Mouse (Mus musculus) retina, postnatal 1 day (tissue): ENCODE measurements at regions not wholly inside any gene's neighbourhood (a gene's known extent, or its start where the extent isn't known, plus 50 kb on each side); places are given as distances from the start of the nearest gene placed in this dataset.

Experiments
- DNase-seq: peaks from one replicate; pipeline ENCODE4 v3.0.0-alpha.2; 2012

GRCm38 (mm10) chr17:87531411-87532157, 84.8 kb upstream of the Calm2 start:
- peak; percentile 60 for DNase-seq

- DNase-seq: no peak
These were observed 85.4 kb upstream of the Calm2 start for GRCm38 (mm10) chr17:87532158-87532545.

GRCm38 (mm10) chr17:87532762-87533161, 86.0 kb upstream of the Calm2 start:
- DNase-seq: no peak

- DNase-seq: no peak
These were observed 86.2 kb upstream of the Epcam start for GRCm38 (mm10) chr17:87549568-87549967.

GRCm38 (mm10) chr17:87550518-87551164, 85.1 kb upstream of the Epcam start:
- DNase-seq: no peak

GRCm38 (mm10) chr17:87554561-87554960, 81.2 kb upstream of the Epcam start:
- DNase-seq: peak; percentile 74

GRCm38 (mm10) chr17:87558419-87558818, 77.4 kb upstream of the Epcam start:
- DNase-seq: no peak

GRCm38 (mm10) chr17:87559641-87560040, 76.1 kb upstream of the Epcam start:
- no peak for DNase-seq

- no peak for DNase-seq
These were observed 74.9 kb upstream of the Epcam start for GRCm38 (mm10) chr17:87560923-87561322.

- DNase-seq: no peak
These were observed 72.4 kb upstream of the Epcam start for GRCm38 (mm10) chr17:87563375-87563774.

GRCm38 (mm10) chr17:87565631-87566030, 70.1 kb upstream of the Epcam start:
- DNase-seq: no peak

- peak; percentile 73 for DNase-seq
These were observed 69.5 kb upstream of the Epcam start for GRCm38 (mm10) chr17:87566296-87566695.

- no peak for DNase-seq
These were observed 68.8 kb upstream of the Epcam start for GRCm38 (mm10) chr17:87566996-87567395.

- no peak for DNase-seq
These were observed 68.3 kb upstream of the Epcam start for GRCm38 (mm10) chr17:87567475-87567874.

- no peak for DNase-seq
These were observed 65.8 kb upstream of the Epcam start for GRCm38 (mm10) chr17:87569981-87570380.

- DNase-seq: peak; percentile 52
These were observed 65.0 kb upstream of the Epcam start for GRCm38 (mm10) chr17:87570676-87571344.

- DNase-seq: peak; percentile 89
These were observed 64.3 kb upstream of the Epcam start for GRCm38 (mm10) chr17:87571345-87571932.

- no peak for DNase-seq
These were observed 52.2 kb upstream of the Epcam start for GRCm38 (mm10) chr17:87583575-87583974.

GRCm38 (mm10) chr17:87585355-87585754, 50.4 kb upstream of the Epcam start:
- no peak for DNase-seq
